Comparison of ENCODE assay signal across 8 mouse cellular contexts in the genomic region with DNA sequence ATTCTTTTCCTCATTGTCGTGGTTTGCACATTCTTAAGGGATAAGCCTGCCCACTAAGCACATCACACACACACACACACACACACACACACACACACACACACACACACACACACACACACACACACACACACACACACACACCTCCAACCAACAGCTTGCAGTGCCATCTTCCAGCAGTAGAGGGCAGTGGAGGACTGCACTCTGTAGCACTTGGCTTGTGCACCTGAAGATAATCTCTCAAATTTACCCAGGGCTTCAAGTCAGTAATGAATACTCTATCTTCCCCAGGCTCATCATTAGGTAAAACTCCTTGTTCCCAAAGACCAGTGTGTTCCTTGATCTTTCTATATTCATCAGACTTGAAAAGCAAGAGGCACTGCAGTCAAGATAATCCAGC. TPM values are rescaled to one million over a fixed set of nuclear protein-coding genes. Genes with fewer than 3 reads are reported as not detected.
DNase-seq lines count a peak whose midpoint lies in the region; ATAC-seq and TF ChIP-seq lines count a peak whose summit lies in the region.

No protein-coding gene starts in this region.

- intact Hi-C loops in left cerebral cortex, postnatal 10 days (cut with DNase I) = no loop called here

- no peaks in the 10 kb centered on the region for H3K27me3 ChIP-seq in testis, adult 2 months (ENCODE audit: control insufficient read depth, insufficient read depth, low read length)

- no peak overlapping the region for H3K27ac ChIP-seq in testis, adult 2 months (ENCODE audit: control insufficient read depth, insufficient read depth, low read depth, low read length)

- TF ChIP-seq POLR2A in testis, adult 2 months (IDR thresholded peaks at IDR 0.05; ENCODE audit: control insufficient read depth, low read depth, low read length) = no peak

- no peak overlapping the region for H3K4me3 ChIP-seq in testis, adult 2 months (ENCODE audit: control insufficient read depth, low read depth, low read length)

- no peaks in the 10 kb centered on the region for H3K4me1 ChIP-seq in testis, adult 2 months (ENCODE audit: control insufficient read depth, insufficient read depth, low read length)

- no peak for ATAC-seq in cerebellum, adult (ENCODE audit: insufficient number of reproducible peaks, low FRiP score, low TSS enrichment)

- peak; percentile 81; the same call in 1 of the 2 replicates for TF ChIP-seq CTCF in testis, adult 2 months (IDR thresholded peaks at IDR 0.05; ENCODE audit: control insufficient read depth, insufficient read depth, insufficient replicate concordance, low read depth, low read length)

- DNase-seq in cerebellum, adult 8-10 months = peak; percentile 24
- no peak for DNase-seq in testis, postnatal 14 days (ENCODE audit: low spot score)
- DNase-seq in embryo, embryonic 9.5 days (ENCODE audit: extremely low spot score) = peak; percentile 60
- peak; percentile 41 to 64 for DNase-seq in left cerebral cortex, postnatal 10 days (ENCODE audit: extremely low spot score in 1 of 2, low spot score in 2 of 2)
- DNase-seq in naive thymus-derived CD4-positive, alpha-beta T cell, adult 2 months (ENCODE audit: low read depth) = peak; percentile 70
- peak; percentile 35 for DNase-seq in thymus, postnatal 25 days

- H3K36me3 ChIP-seq in testis, adult 2 months (ENCODE audit: control insufficient read depth, insufficient read depth, low read length) = no peaks in the 10 kb centered on the region

RNA-seq across cellular contexts. Expression of a gene that starts 41.8 kb away (rescaled TPM):
- polyA plus RNA-seq in testis, adult 2 months (2012; rRNA removed) = 0.10 TPM in 1 of 2 replicates, not detected in the other
- 10 to 100 TPM; 33.0 to 35.6 TPM for total RNA-seq in left cerebral cortex, postnatal 10 days (2021)
